Mouse (Mus musculus) C2C12 (cell line): ENCODE measurements around the gene Dffa.

Experiments used
- CEBPB ChIP-seq: IDR thresholded peaks from one replicate; pipeline ENCODE4 v1.6.1; 2011; ENCODE audit warnings: low read depth, mild to moderate bottlenecking, control low read depth, moderate library complexity
- CTCF ChIP-seq: IDR thresholded peaks from one replicate; pipeline ENCODE4 v1.5.1; 2011; ENCODE audit not compliant: control insufficient read depth, insufficient read depth, insufficient read length
- FOSL1 ChIP-seq: IDR thresholded peaks from one replicate; pipeline ENCODE4 v1.8.0; 2011; ENCODE audit warnings: mild to moderate bottlenecking, low read length; ENCODE audit not compliant: poor library complexity, insufficient read depth, severe bottlenecking
- MAX ChIP-seq: IDR thresholded peaks from one replicate; pipeline ENCODE4 v1.6.1; 2011; ENCODE audit warnings: mild to moderate bottlenecking, control low read depth
- MYOD1 ChIP-seq: IDR thresholded peaks from one replicate; pipeline ENCODE4 v1.6.1; 2011; ENCODE audit warnings: low read depth; ENCODE audit not compliant: control insufficient read depth, insufficient read length
- MYOG ChIP-seq: IDR thresholded peaks from one replicate; pipeline ENCODE4 v1.6.1; 2011; ENCODE audit not compliant: control insufficient read depth, insufficient read length; ENCODE audit errors: extremely low read depth
- USF1 ChIP-seq: IDR thresholded peaks from one replicate; pipeline ENCODE4 v1.6.1; 2011; ENCODE audit warnings: low read depth, mild to moderate bottlenecking, control low read depth, moderate library complexity

- TF ChIP-seq CTCF = peak; percentile 78
- TF ChIP-seq USF1 = no peak
- no peak for TF ChIP-seq CEBPB
- no peak for TF ChIP-seq MYOD1
- no peak for TF ChIP-seq MYOG
- TF ChIP-seq FOSL1 = no peak
- peak; percentile 38 for TF ChIP-seq MAX
These were observed 33.2 kb downstream of the Dffa start, which contains the start of gene Cenps for GRCm38 (mm10) chr4:149136982-149137770.
